Mouse (Mus musculus) stomach, postnatal 0 days (tissue): ENCODE measurements around the gene Inip. TPM values are rescaled to one million over a fixed set of nuclear protein-coding genes. Genes with fewer than 3 reads are reported as not detected.

ENCODE experiments used
- ATAC-seq: fragments of 200-750 bp; cut with Nextera tagmentation; 2 replicates; pipeline ENCODE4 v1.8.0; 2017; ENCODE audit not compliant: low FRiP score, low TSS enrichment
- DNase-seq: peaks from one replicate; pipeline ENCODE4 v3.0.0-alpha.2; 2016; ENCODE audit warnings: low spot score
- H3K27ac ChIP-seq: fragments of 300-500 bp; sonication (generic); replicated peaks from 2 replicates; pipeline ENCODE4 v1.5.1; 2014; ENCODE audit warnings: mild to moderate bottlenecking, control low read depth
- H3K27me3 ChIP-seq: fragments of 300-500 bp; sonication (generic); 2 replicates; pipeline ENCODE4 v1.6.1; 2014; ENCODE audit warnings: low read length; ENCODE audit not compliant: control insufficient read depth, insufficient read depth
- H3K36me3 ChIP-seq: fragments of 300-500 bp; sonication (generic); 2 replicates; pipeline ENCODE4 v1.6.1; 2014; ENCODE audit warnings: low read length, mixed read lengths; ENCODE audit not compliant: control insufficient read depth, insufficient read depth
- H3K4me1 ChIP-seq: fragments of 300-500 bp; sonication (generic); replicated peaks from 2 replicates; pipeline ENCODE4 v1.6.1; 2014; ENCODE audit warnings: antibody characterized with exemption; ENCODE audit not compliant: control insufficient read depth, insufficient read depth
- H3K4me2 ChIP-seq: fragments of 300-500 bp; sonication (generic); replicated peaks from 2 replicates; pipeline ENCODE4 v1.6.1; 2014; ENCODE audit warnings: low read depth, mild to moderate bottlenecking, control low read depth, moderate library complexity
- H3K4me3 ChIP-seq: fragments of 300-500 bp; sonication (generic); 2 replicates; pipeline ENCODE4 v1.5.1; 2014; ENCODE audit warnings: low read depth, low read length, control low read depth
- H3K9ac ChIP-seq: fragments of 300-500 bp; sonication (generic); 2 replicates; pipeline ENCODE4 v1.6.1; 2014; ENCODE audit warnings: mild to moderate bottlenecking, low read length, control low read depth, mixed read lengths
- H3K9me3 ChIP-seq: fragments of 300-500 bp; sonication (generic); 2 replicates; pipeline ENCODE4 v1.6.1; 2016; ENCODE audit warnings: low read length; ENCODE audit not compliant: control insufficient read depth
- CTCF ChIP-seq: IDR thresholded peaks from 2 replicates; pipeline ENCODE4 v1.5.1; 2016; ENCODE audit warnings: antibody characterized with exemption, low read depth, mild to moderate bottlenecking, moderate library complexity
- EP300 ChIP-seq: optimal IDR thresholded peaks from 2 replicates; pipeline ENCODE3; 2016; ENCODE audit warnings: antibody characterized with exemption
- WGBS: fragments of 180-500 bp; shearing (Covaris S2); extraction: QIAGEN DNeasy Blood & Tissue Kit; methylation state at CpG from one replicate; pipeline ENCODE4 v1.1.7; 2014; 5-methylcytosine and 5-hydroxymethylcytosine counted together
- polyA plus RNA-seq: library from polyadenylated mRNA; unstranded; fragments of >200 nt; fragmentation: Nextera tagmentation; extraction: Ambion mirVana; gene quantifications from 2 replicates; pipeline ENCODE4 v1.2.1, GENCODE M21; 2015

Gene Inip
- polyA plus RNA-seq, 1 experiment from 2014 or later, result 22.2 TPM

DNA sequence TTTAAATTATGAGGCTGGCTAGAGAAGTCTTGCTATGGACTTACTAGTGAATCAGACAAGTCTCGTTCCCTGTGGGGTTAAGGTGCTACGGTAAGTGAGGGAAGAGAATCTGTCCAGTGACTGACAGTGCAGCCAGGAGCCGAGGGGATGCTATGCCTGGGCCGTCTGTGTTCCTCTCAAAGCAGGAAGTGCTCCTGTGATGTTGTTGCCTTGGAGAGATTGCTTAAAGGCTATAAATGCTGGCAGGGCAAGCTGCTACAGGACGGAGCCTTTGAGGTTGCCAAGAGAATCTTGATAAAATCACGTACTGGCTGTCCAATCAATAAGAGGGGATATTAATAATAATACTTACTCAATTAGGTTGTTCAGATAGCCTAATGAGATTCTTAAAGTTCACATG, 31.4 kb upstream of the Inip start:
- no peak overlapping the region for H3K9ac ChIP-seq
- no peak for TF ChIP-seq CTCF
- no peak for TF ChIP-seq EP300
- no peak overlapping the region for H3K4me3 ChIP-seq
- DNase-seq (no peak), ATAC-seq (no peak)
- H3K36me3 ChIP-seq, result no peaks in the 10 kb centered on the region
- H3K9me3 ChIP-seq, result no peaks in the 10 kb centered on the region
- no peaks in the 10 kb centered on the region for H3K27me3 ChIP-seq
- no peaks in the 10 kb centered on the region for H3K4me1 ChIP-seq
- no peak overlapping the region for H3K4me2 ChIP-seq
- H3K27ac ChIP-seq, result no peak overlapping the region
- 46% methylated on average over 6 of the region's 6 CpGs for WGBS

DNA sequence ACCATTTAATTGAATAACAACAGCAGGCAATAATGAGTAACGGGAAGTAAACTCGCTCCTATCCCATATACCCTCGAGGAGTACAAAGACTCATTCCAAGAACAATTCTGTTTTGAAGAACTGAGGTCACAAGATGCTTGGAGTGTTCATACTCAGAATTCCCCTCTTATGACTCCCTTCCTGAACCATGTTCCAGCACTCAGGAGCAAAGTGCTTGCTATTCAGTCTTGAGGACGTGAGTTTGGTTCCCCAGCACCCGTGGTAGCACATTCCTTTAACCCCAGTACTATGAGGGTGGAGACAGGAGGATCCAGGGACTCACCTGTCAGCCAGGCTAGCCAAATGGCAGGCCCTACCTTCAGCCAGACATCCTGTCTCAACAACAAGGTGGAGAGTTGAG, 29.6 kb upstream of the Inip start:
- 64% methylated on average over 5 of the region's 5 CpGs for WGBS
- Histone ChIP-seq H3K4me2 (no peak overlapping the region), H3K27ac (no peak overlapping the region), H3K9me3 (no peaks in the 10 kb centered on the region), H3K4me1 (no peaks in the 10 kb centered on the region), H3K27me3 (no peaks in the 10 kb centered on the region), H3K9ac (no peak overlapping the region), H3K36me3 (no peaks in the 10 kb centered on the region), H3K4me3 (no peak overlapping the region)
- no peak for ATAC-seq
- TF ChIP-seq CTCF (no peak), EP300 (no peak)
- no peak for DNase-seq

DNA sequence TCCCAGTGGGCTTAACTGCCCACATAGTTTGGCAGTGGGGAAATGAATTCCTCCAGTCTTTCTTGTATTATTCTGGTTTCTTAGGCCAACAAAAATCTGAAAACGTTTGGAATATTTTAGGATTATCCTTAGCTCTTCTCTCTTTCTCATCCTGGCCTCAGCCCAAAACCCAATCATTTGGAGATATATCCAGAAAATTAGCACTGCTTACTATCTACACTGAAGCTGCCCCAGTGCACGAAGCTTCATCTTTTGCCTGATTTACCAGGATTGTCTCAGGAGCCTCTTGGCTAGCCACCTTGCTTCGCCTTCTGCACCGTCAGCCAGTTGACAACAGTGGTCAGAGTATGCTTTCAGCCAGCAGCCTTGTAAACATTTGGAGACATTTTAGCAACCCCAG, 27.7 kb upstream of the Inip start:
- Histone ChIP-seq H3K4me3 (no peak overlapping the region), H3K4me1 (no peaks in the 10 kb centered on the region), H3K27me3 (no peaks in the 10 kb centered on the region), H3K9ac (no peak overlapping the region), H3K9me3 (no peaks in the 10 kb centered on the region), H3K36me3 (no peaks in the 10 kb centered on the region), H3K27ac (no peak overlapping the region), H3K4me2 (no peak overlapping the region)
- WGBS, result 49% methylated on average over 4 of the region's 4 CpGs
- no peak for DNase-seq
- TF ChIP-seq EP300, result no peak
- TF ChIP-seq CTCF, result no peak
- ATAC-seq, result no peak

DNA sequence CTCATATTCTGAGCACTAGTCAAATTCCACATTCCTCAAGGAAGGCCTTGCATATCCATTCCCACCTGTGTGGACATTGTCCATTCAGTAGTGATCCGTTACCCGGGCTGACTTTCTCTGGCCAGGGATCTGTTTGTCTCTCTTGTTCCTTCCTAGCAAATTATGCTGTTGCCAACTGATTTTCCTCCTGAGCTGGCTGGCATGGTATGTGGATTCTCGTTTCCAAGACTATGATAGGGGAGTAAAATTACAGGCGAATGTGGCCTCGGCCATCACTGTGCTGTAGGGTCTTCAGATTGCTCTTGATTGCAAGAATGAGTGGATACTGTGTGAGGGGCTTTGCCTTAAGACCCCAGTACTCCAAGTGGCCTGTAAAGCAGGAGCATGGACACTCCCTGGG, 25.0 kb upstream of the Inip start:
- no peak for DNase-seq
- H3K36me3 ChIP-seq, result no peaks in the 10 kb centered on the region
- ATAC-seq, result no peak
- no peaks in the 10 kb centered on the region for H3K4me1 ChIP-seq
- no peak overlapping the region for H3K9ac ChIP-seq
- H3K27me3 ChIP-seq, result no peaks in the 10 kb centered on the region
- H3K27ac ChIP-seq, result no peak overlapping the region
- H3K9me3 ChIP-seq, result no peaks in the 10 kb centered on the region
- TF ChIP-seq EP300 (no peak), CTCF (no peak)
- WGBS, result 92% methylated on average over 5 of the region's 5 CpGs
- H3K4me2 ChIP-seq, result no peak overlapping the region
- no peak overlapping the region for H3K4me3 ChIP-seq

GRCm38 (mm10) chr4:59825634-59826033, 24.2 kb upstream of the Inip start:
- no peak overlapping the region for H3K9ac ChIP-seq
- H3K27ac ChIP-seq, result no peak overlapping the region
- no peaks in the 10 kb centered on the region for H3K36me3 ChIP-seq
- no peak overlapping the region for H3K4me3 ChIP-seq
- H3K4me2 ChIP-seq, result no peak overlapping the region
- TF ChIP-seq EP300, result no peak
- TF ChIP-seq CTCF, result no peak
- no peak for ATAC-seq
- no peaks in the 10 kb centered on the region for H3K4me1 ChIP-seq
- no peaks in the 10 kb centered on the region for H3K9me3 ChIP-seq
- DNase-seq, result no peak
- 84% methylated on average over 6 of the region's 6 CpGs for WGBS
- H3K27me3 ChIP-seq, result no peaks in the 10 kb centered on the region

DNA sequence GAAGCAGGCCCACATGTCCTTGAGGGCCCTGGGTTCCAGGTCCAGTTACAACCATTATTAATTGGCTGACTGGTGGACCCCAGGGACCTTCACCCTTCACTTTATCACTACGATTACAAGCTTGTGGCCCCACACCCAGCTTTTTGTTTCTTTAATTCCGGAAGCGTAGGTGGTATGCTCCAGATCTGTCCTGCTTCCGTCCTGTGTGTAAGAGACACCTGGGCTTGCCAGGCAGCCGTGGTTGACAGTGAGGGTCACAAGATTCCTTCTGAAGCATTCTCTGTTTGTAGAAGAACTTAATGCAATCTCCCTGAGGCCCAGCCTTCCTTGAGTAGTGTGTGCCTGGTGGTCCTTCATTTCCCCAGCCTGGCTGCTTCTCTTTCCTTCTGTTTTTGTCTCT, 23.5 kb upstream of the Inip start:
- no peaks in the 10 kb centered on the region for H3K4me1 ChIP-seq
- no peak overlapping the region for H3K4me2 ChIP-seq
- H3K27ac ChIP-seq, result no peak overlapping the region
- no peaks in the 10 kb centered on the region for H3K27me3 ChIP-seq
- ATAC-seq, result no peak
- no peaks in the 10 kb centered on the region for H3K9me3 ChIP-seq
- H3K36me3 ChIP-seq, result no peaks in the 10 kb centered on the region
- no peak overlapping the region for H3K4me3 ChIP-seq
- WGBS, result 76% methylated on average over 5 of the region's 5 CpGs
- H3K9ac ChIP-seq, result no peak overlapping the region
- DNase-seq, result no peak
- TF ChIP-seq CTCF (no peak), EP300 (no peak)
